Mouse (Mus musculus) MEL (cell line): ENCODE data around the gene 1700018B08Rik. TPM values are rescaled to one million over a fixed set of nuclear protein-coding genes. Genes with fewer than 3 reads are reported as not detected.

Experiments
- DNase-seq: peaks from one replicate; pipeline ENCODE4 v3.0.0; 2011; ENCODE audit warnings: low read depth, low spot score
- H3K27ac ChIP-seq: 2 replicates; pipeline ENCODE4 v1.5.1; 2012; ENCODE audit warnings: low read depth, mild to moderate bottlenecking, control low read depth, low read length, moderate library complexity; ENCODE audit not compliant: control insufficient read depth
- H3K27me3 ChIP-seq, 2 experiments: fragments of 150-350 bp in 1 of 2; sonication (generic) in 1 of 2; 2 replicates each; pipeline ENCODE4 v1.6.1; 2012; ENCODE audit warnings: low read length in 2 of 2, mild to moderate bottlenecking in 2 of 2, improper control_type of control experiment in 1 of 2, moderate library complexity in 1 of 2; ENCODE audit not compliant: insufficient read depth in 2 of 2, control insufficient read depth in 1 of 2
- H3K36me3 ChIP-seq, 2 experiments: 2 replicates each; pipeline ENCODE4 v1.6.1; 2012 to 2014; ENCODE audit warnings: low read length in 2 of 2, improper control_type of control experiment in 1 of 2, inconsistent platforms in 1 of 2, mild to moderate bottlenecking in 1 of 2; ENCODE audit not compliant: insufficient read depth in 2 of 2, control insufficient read depth in 1 of 2
- H3K4me1 ChIP-seq, 2 experiments: fragments of 150-350 bp in 1 of 2; sonication (generic) in 1 of 2; 2 replicates each; pipeline ENCODE4 v1.6.1; 2012; ENCODE audit warnings: low read length in 2 of 2, improper control_type of control experiment in 1 of 2, mild to moderate bottlenecking in 1 of 2; ENCODE audit not compliant: insufficient read depth in 2 of 2, control insufficient read depth in 1 of 2
- H3K4me3 ChIP-seq, 2 experiments: fragments of 150-350 bp in 1 of 2; sonication (generic) in 1 of 2; 2 replicates each; pipeline ENCODE4 v1.5.1; 2012; ENCODE audit warnings: low read depth in 2 of 2, low read length in 2 of 2, mild to moderate bottlenecking in 2 of 2, moderate library complexity in 2 of 2, control low read depth in 1 of 2, improper control_type of control experiment in 1 of 2; ENCODE audit not compliant: control insufficient read depth in 1 of 2, insufficient read depth in 1 of 2
- H3K79me2 ChIP-seq: 2 replicates; pipeline ENCODE4 v1.6.1; 2012; ENCODE audit warnings: mild to moderate bottlenecking, low read length, moderate library complexity; ENCODE audit not compliant: control insufficient read depth, poor library complexity, insufficient read depth
- H3K9ac ChIP-seq: 2 replicates; pipeline ENCODE4 v1.6.1; 2012; ENCODE audit warnings: low read depth, mild to moderate bottlenecking, control low read depth, low read length, moderate library complexity; ENCODE audit not compliant: control insufficient read depth, poor library complexity, severe bottlenecking
- H3K9me3 ChIP-seq: fragments of 150-350 bp; sonication (generic); replicated peaks from 2 replicates; pipeline ENCODE4 v1.6.1; 2012; ENCODE audit warnings: mild to moderate bottlenecking, low read length, improper control_type of control experiment, moderate library complexity; ENCODE audit not compliant: insufficient read depth
- CHD2 ChIP-seq: IDR thresholded peaks from 2 replicates; pipeline ENCODE4 v1.6.1; 2011; ENCODE audit warnings: low read length, improper control_type of control experiment
- E2F4 ChIP-seq: IDR thresholded peaks from 2 replicates; pipeline ENCODE4 v1.6.1; 2011; ENCODE audit warnings: low read depth, low read length, improper control_type of control experiment, borderline replicate concordance
- EP300 ChIP-seq, 2 experiments: IDR thresholded peaks; 2 replicates each; pipeline ENCODE4 v1.6.1; 2011; ENCODE audit warnings: improper control_type of control experiment in 2 of 2, low read length in 2 of 2, low read depth in 1 of 2, mild to moderate bottlenecking in 1 of 2
- ETS1 ChIP-seq: IDR thresholded peaks from 2 replicates; pipeline ENCODE4 v1.6.1; 2012; ENCODE audit warnings: low read depth, mild to moderate bottlenecking, inconsistent platforms, low read length, improper control_type of control experiment, moderate library complexity
- GATA1 ChIP-seq: IDR thresholded peaks from 2 replicates; pipeline ENCODE4 v1.6.1; 2011; ENCODE audit warnings: low read depth, low read length, improper control_type of control experiment
- HCFC1 ChIP-seq: IDR thresholded peaks from 2 replicates; pipeline ENCODE4 v1.6.1; 2012; ENCODE audit warnings: low read depth, mild to moderate bottlenecking, inconsistent platforms, low read length, improper control_type of control experiment, moderate library complexity
- KAT2A ChIP-seq: conservative IDR thresholded peaks from 2 replicates; pipeline ENCODE4 v1.6.1; 2012; ENCODE audit warnings: low read depth, low read length, improper control_type of control experiment, inconsistent platforms
- MAX ChIP-seq: IDR thresholded peaks from 2 replicates; pipeline ENCODE4 v1.6.1; 2011; ENCODE audit warnings: low read length, improper control_type of control experiment
- MXI1 ChIP-seq: IDR thresholded peaks from 2 replicates; pipeline ENCODE4 v1.6.1; 2011; ENCODE audit warnings: mild to moderate bottlenecking, low read depth, low read length, improper control_type of control experiment
- MYC ChIP-seq: IDR thresholded peaks from 2 replicates; pipeline ENCODE4 v1.6.1; 2011; ENCODE audit warnings: low read depth, mild to moderate bottlenecking, low read length, improper control_type of control experiment, moderate library complexity
- POLR2A ChIP-seq, 2 experiments: IDR thresholded peaks; 2 replicates each; pipeline ENCODE4 v1.6.1; 2011 to 2012; ENCODE audit warnings: low read length in 2 of 2, mild to moderate bottlenecking in 2 of 2, control low read depth in 1 of 2, improper control_type of control experiment in 1 of 2, low read depth in 1 of 2, moderate library complexity in 1 of 2; ENCODE audit not compliant: control insufficient read depth in 1 of 2, insufficient read depth in 1 of 2, poor library complexity in 1 of 2
- POLR2AphosphoS2 ChIP-seq: IDR thresholded peaks from 2 replicates; pipeline ENCODE4 v1.6.1; 2011; ENCODE audit warnings: low read length, improper control_type of control experiment
- RAD21 ChIP-seq: IDR thresholded peaks from 2 replicates; pipeline ENCODE4 v1.6.1; 2011; ENCODE audit warnings: mild to moderate bottlenecking, low read depth, low read length, improper control_type of control experiment
- TBP ChIP-seq: IDR thresholded peaks from 2 replicates; pipeline ENCODE4 v1.8.0; 2011; ENCODE audit warnings: low read depth, low read length, improper control_type of control experiment
- USF2 ChIP-seq, 2 experiments: IDR thresholded peaks; 2 replicates each; pipeline ENCODE4 v1.6.1; 2011 to 2012; ENCODE audit warnings: improper control_type of control experiment in 2 of 2, low read length in 2 of 2, borderline replicate concordance in 1 of 2, inconsistent platforms in 1 of 2, low read depth in 1 of 2, mild to moderate bottlenecking in 1 of 2; ENCODE audit not compliant: insufficient read depth in 1 of 2
- ZKSCAN1 ChIP-seq: IDR thresholded peaks from 2 replicates; pipeline ENCODE4 v1.6.1; 2012; ENCODE audit warnings: low read depth, mild to moderate bottlenecking, inconsistent platforms, low read length, improper control_type of control experiment, moderate library complexity
- ZMIZ1 ChIP-seq: IDR thresholded peaks from 2 replicates; pipeline ENCODE4 v1.6.1; 2012; ENCODE audit warnings: low read depth, mild to moderate bottlenecking, inconsistent platforms, low read length, improper control_type of control experiment, moderate library complexity
- polyA plus RNA-seq, 2 experiments: library from polyadenylated mRNA; stranded (reverse) in 1 of 2; unstranded in 1 of 2; fragments of >175 nt in 1 of 2; fragments of >200 nt in 1 of 2; gene quantifications; 2 replicates each; pipeline versions ENCODE4 v1.2.1 to v1.2.4; 2012; ENCODE audit warnings: low replicate concordance in 2 of 2, low read depth in 1 of 2; ENCODE audit not compliant: insufficient read length in 2 of 2, insufficient read depth in 1 of 2, missing spikeins in 1 of 2
- total RNA-seq: library from RNA; depleted of rRNA; stranded (reverse); fragments of 300-350 nt; gene quantifications from 2 replicates; pipeline ENCODE4 v1.2.3, GENCODE M21; 2012

1700018B08Rik gene
- total and polyA plus RNA-seq, 3 experiments, result not detected

GRCm38 (mm10) chr8:121570801-121571200, 26.7 kb upstream of the 1700018B08Rik start:
- H3K9me3 ChIP-seq, result no peaks in the 10 kb centered on the region
- no peaks in the 10 kb centered on the region; a peak in 1 of 4 replicates for H3K4me1 ChIP-seq
- no peak overlapping the region for H3K9ac ChIP-seq
- no peak overlapping the region for H3K4me3 ChIP-seq
- H3K27me3 ChIP-seq, result no peaks in the 10 kb centered on the region
- no peak for DNase-seq
- peaks cover 36% of the 10 kb centered on the region for H3K79me2 ChIP-seq
- no peaks in the 10 kb centered on the region for H3K36me3 ChIP-seq
- TF ChIP-seq TBP (no peak), MAX (no peak), MYC (no peak), E2F4 (no peak), GATA1 (no peak), POLR2AphosphoS2 (no peak), EP300 (IDR thresholded peaks at IDR 0.05; ENCODE audit: low read depth in 1 of 2, low read length in 2 of 2) (no peak), KAT2A (no peak), ZMIZ1 (no peak)
- no peak overlapping the region for H3K27ac ChIP-seq

- no peak overlapping the region for H3K27ac ChIP-seq
- TF ChIP-seq POLR2AphosphoS2 (no peak), CHD2 (no peak), POLR2A (IDR thresholded peaks at IDR 0.05; ENCODE audit: control insufficient read depth in 1 of 2, insufficient read depth in 1 of 2, low read depth in 1 of 2, low read length in 2 of 2, poor library complexity in 1 of 2) (no peak), MXI1 (no peak), ETS1 (no peak), KAT2A (no peak), USF2 (IDR thresholded peaks at IDR 0.05; ENCODE audit: borderline replicate concordance in 1 of 2, insufficient read depth in 1 of 2, low read depth in 1 of 2, low read length in 2 of 2) (no peak), RAD21 (no peak), ZKSCAN1 (no peak), HCFC1 (no peak), MAX (no peak)
These were observed 26.2 kb upstream of the 1700018B08Rik start for GRCm38 (mm10) chr8:121570335-121570734.

More at GRCm38 (mm10) chr8:121570335-121570734, 26.2 kb upstream of the 1700018B08Rik start:
- no peaks in the 10 kb centered on the region for H3K9me3 ChIP-seq
- H3K79me2 ChIP-seq, result peaks cover 31% of the 10 kb centered on the region
- no peaks in the 10 kb centered on the region; a peak in 1 of 4 replicates for H3K4me1 ChIP-seq
- H3K4me3 ChIP-seq, result no peak overlapping the region
- no peaks in the 10 kb centered on the region for H3K27me3 ChIP-seq
- H3K9ac ChIP-seq, result no peak overlapping the region
- no peaks in the 10 kb centered on the region for H3K36me3 ChIP-seq
- DNase-seq, result no peak
